ENCODE assay signal across 31 mouse cellular contexts in the genomic region with DNA sequence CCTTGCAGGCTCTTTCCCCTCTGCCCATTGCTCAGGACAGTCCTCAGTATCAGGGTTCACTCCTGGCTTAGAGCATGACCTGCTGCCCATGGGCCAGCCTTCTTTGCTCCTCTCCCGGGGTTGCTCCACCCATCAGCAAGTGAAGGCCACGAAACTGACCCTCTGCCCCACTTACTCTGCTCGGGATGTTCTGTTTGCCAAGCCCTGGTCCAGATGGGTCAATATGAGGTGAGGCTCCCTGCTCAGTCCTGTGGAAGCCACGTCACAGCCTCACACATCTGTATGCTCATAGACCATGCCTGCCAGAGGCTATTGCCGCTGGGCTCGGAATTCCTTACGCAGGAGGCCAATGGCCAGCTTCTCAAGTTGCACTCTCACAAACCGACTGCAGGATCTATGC. TPM values are rescaled to one million over a fixed set of nuclear protein-coding genes. Genes with fewer than 3 reads are reported as not detected.
"Had no signal": no experiment of that assay in that cellular context is flagged by ENCODE, and none has a peak within 500 bp of the region (broad histone marks: within the 10 kb centered on the region; RNA-seq: fewer than 3 reads in every experiment).

No protein-coding gene starts in this region.

- H3K27ac ChIP-seq: heart, adult 2 months; heart, embryonic 13.5 days; heart, embryonic 15.5 days; hindbrain, embryonic 12.5 days; hindbrain, embryonic 14.5 days; kidney, embryonic 15.5 days; kidney, postnatal 0 days; limb, embryonic 13.5 days; limb, embryonic 15.5 days; liver, embryonic 14.5 days had no signal

- H3K4me2 ChIP-seq: heart, embryonic 11.5 days; heart, embryonic 13.5 days; heart, embryonic 15.5 days; hindbrain, embryonic 12.5 days; hindbrain, embryonic 14.5 days; kidney, embryonic 15.5 days; limb, embryonic 15.5 days had no signal

- H3K4me1 ChIP-seq: heart, embryonic 13.5 days; heart, embryonic 15.5 days; kidney, embryonic 15.5 days had no signal

- H3K27me3 ChIP-seq: hindbrain, embryonic 12.5 days; kidney, embryonic 15.5 days; limb, embryonic 13.5 days; limb, embryonic 15.5 days had no signal

- H3K36me3 ChIP-seq: heart, embryonic 13.5 days; heart, embryonic 15.5 days; hindbrain, embryonic 12.5 days; kidney, embryonic 15.5 days; limb, embryonic 13.5 days; limb, embryonic 15.5 days had no signal

- H3K9me3 ChIP-seq: heart, embryonic 13.5 days; heart, embryonic 15.5 days; hindbrain, embryonic 12.5 days; kidney, embryonic 15.5 days; limb, embryonic 13.5 days; limb, embryonic 15.5 days had no signal

- H3K4me3 ChIP-seq: heart, adult 2 months; heart, embryonic 13.5 days; heart, embryonic 15.5 days; hindbrain, embryonic 12.5 days; kidney, embryonic 15.5 days; limb, embryonic 13.5 days; limb, embryonic 15.5 days had no signal

- H3K9ac ChIP-seq: forebrain, postnatal 0 days; heart, embryonic 13.5 days; heart, embryonic 15.5 days; hindbrain, embryonic 12.5 days; hindbrain, embryonic 14.5 days; kidney, embryonic 15.5 days; limb, embryonic 15.5 days; liver, embryonic 14.5 days had no signal

RNA-seq across cellular contexts. Expression of a gene that starts 6.8 kb away (rescaled TPM):
- total RNA-seq: forebrain, postnatal 0 days; gastrocnemius, adult 18-20 months; gastrocnemius, adult 8-10 months; gastrocnemius, postnatal 14 days; heart, adult 2 months; heart, postnatal 14 days; heart, postnatal 36 days; hematopoietic stem cell, adult 5-6 weeks; layer of hippocampus, adult 18-20 months; layer of hippocampus, adult 8-10 months; layer of hippocampus, postnatal 14 days; layer of hippocampus, postnatal 36 days; left cerebral cortex, adult 18-20 months; left cerebral cortex, adult 8-10 months; left cerebral cortex, postnatal 10 days; left cerebral cortex, postnatal 36 days had no signal
- polyA plus RNA-seq: forebrain, postnatal 0 days; gonadal fat pad, adult 2 months; heart, adult 2 months; heart, embryonic 11.5 days; heart, embryonic 13.5 days; heart, embryonic 15.5 days; hindbrain, embryonic 12.5 days; hindbrain, embryonic 14.5 days; hindbrain, embryonic 16.5 days; intestine, embryonic 14.5 days; limb, embryonic 11.5 days; limb, embryonic 13.5 days; limb, embryonic 15.5 days had no signal

RNA-seq across cellular contexts. Expression of a gene that starts 26.5 kb away (rescaled TPM):
- total RNA-seq: hematopoietic stem cell, adult 5-6 weeks had no signal

RNA-seq across cellular contexts. Expression of a gene that starts 32.5 kb away (rescaled TPM):
- total RNA-seq: forebrain, postnatal 0 days; gastrocnemius, adult 18-20 months; gastrocnemius, adult 8-10 months; gastrocnemius, postnatal 14 days; gastrocnemius, postnatal 36 days; heart, adult 2 months; heart, postnatal 14 days; heart, postnatal 36 days; hematopoietic stem cell, adult 5-6 weeks; layer of hippocampus, adult 18-20 months; layer of hippocampus, adult 8-10 months; layer of hippocampus, postnatal 14 days; layer of hippocampus, postnatal 36 days; left cerebral cortex, adult 18-20 months; left cerebral cortex, postnatal 10 days; left cerebral cortex, postnatal 36 days had no signal

RNA-seq across cellular contexts. Expression of a gene that starts 40.3 kb away (rescaled TPM):
- total RNA-seq: gastrocnemius, adult 18-20 months; gastrocnemius, adult 8-10 months; gastrocnemius, postnatal 14 days; gastrocnemius, postnatal 36 days; heart, postnatal 36 days had no signal
